Mouse (Mus musculus) megakaryocyte, embryonic 14.5 days (primary cell): ENCODE measurements around the gene Mat2a.

Experiments used
- FLI1 ChIP-seq: IDR thresholded peaks from 2 replicates; pipeline ENCODE4 v1.6.1; 2012; ENCODE audit warnings: low read length, inconsistent platforms, mixed read lengths
- GATA1 ChIP-seq: IDR thresholded peaks from 3 replicates; pipeline ENCODE4 v1.6.1; 2012; ENCODE audit warnings: mixed read lengths, low read length, inconsistent platforms, borderline replicate concordance

DNA sequence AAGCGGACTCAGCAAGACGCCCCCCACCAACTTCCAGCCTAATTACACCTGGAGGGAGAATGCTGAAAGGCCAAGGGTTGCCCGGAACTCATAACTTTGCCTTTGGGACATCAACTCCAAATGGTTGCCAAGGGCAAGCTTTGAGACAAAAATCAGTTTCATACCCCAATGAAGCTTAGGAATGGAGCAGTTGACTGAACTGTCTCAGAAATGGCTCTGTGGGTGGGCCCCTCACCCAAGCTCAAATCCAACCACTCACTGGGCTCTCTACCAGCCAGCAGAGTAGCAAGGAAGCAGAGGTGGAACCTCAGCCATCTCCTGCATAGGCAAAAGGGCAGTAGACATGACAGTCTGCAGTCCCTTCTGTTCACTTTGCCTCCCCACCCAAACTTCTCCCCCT, 51.5 kb downstream of the Mat2a start:
- no peak for TF ChIP-seq GATA1
- TF ChIP-seq FLI1 = no peak
